Mouse (Mus musculus): ENCODE data around the gene Kitl. TPM values are rescaled to one million over a fixed set of nuclear protein-coding genes. Genes with fewer than 3 reads are reported as not detected.

Gene Kitl
- polyA plus RNA-seq, 1 experiment from 2014 or later = 19.8 TPM

- Histone ChIP-seq H3K4me2 (ENCODE audit: low read length) (peak overlapping the region; percentile 84), H3K4me1 (ENCODE audit: control insufficient read depth in 2 of 2, insufficient read depth in 2 of 2, low read length in 2 of 2) (peaks cover 2 to 29% of the 10 kb centered on the region in 2 experiments; a peak in 3 of 4 replicates), H3K9me3 (ENCODE audit: control insufficient read depth, low read length) (no peaks in the 10 kb centered on the region), H3K9ac (ENCODE audit: low read length) (peak overlapping the region; percentile 76), H3K27me3 (ENCODE audit: control insufficient read depth, insufficient read depth, low read length) (no peaks in the 10 kb centered on the region; the same call in 1 of the 2 replicates), H3K36me3 (ENCODE audit: control insufficient read depth, insufficient read depth, low read length) (no peaks in the 10 kb centered on the region), H3K27ac (replicated peaks in 1 of 2; ENCODE audit: control insufficient read depth in 1 of 2, insufficient read depth in 1 of 2, low read depth in 2 of 2, low read length in 2 of 2) (no peak overlapping the region), H3K4me3 (ENCODE audit: control insufficient read depth in 1 of 2, insufficient read depth in 1 of 2, low read depth in 1 of 2, low read length in 2 of 2) (peak overlapping the region; percentile 36 to 78)
- 22% methylated on average over 13 of the region's 13 CpGs for WGBS
- no peak for ATAC-seq (ENCODE audit: insufficient number of reproducible peaks, insufficient read depth, low FRiP score, low read depth)
These were observed 1.7 kb downstream of the Kitl start for GRCm38 (mm10) chr10:100016941-100017770.

GRCm38 (mm10) chr10:100017771-100018070 lies 2.3 kb downstream of the Kitl start:
- Histone ChIP-seq H3K4me1 (ENCODE audit: control insufficient read depth in 2 of 2, insufficient read depth in 2 of 2, low read length in 2 of 2) (peaks cover 4 to 33% of the 10 kb centered on the region in 2 experiments), H3K27ac (replicated peaks in 1 of 2; ENCODE audit: control insufficient read depth in 1 of 2, insufficient read depth in 1 of 2, low read depth in 2 of 2, low read length in 2 of 2) (no peak overlapping the region)

GRCm38 (mm10) chr10:100018493-100018892 lies 3.1 kb downstream of the Kitl start:
- peak overlapping the region; percentile 84 for H3K4me2 ChIP-seq (ENCODE audit: low read length)
- H3K4me3 ChIP-seq (ENCODE audit: control insufficient read depth in 1 of 2, insufficient read depth in 1 of 2, low read depth in 1 of 2, low read length in 2 of 2) = peak overlapping the region in 1 of 2 experiments; percentile 78; a peak in 2 of 4 replicates
- no peak overlapping the region for H3K27ac ChIP-seq (replicated peaks in 1 of 2; ENCODE audit: control insufficient read depth in 1 of 2, insufficient read depth in 1 of 2, low read depth in 2 of 2, low read length in 2 of 2)

More at GRCm38 (mm10) chr10:100017771-100018070, 2.3 kb downstream of the Kitl start:
- ATAC-seq (ENCODE audit: insufficient number of reproducible peaks, insufficient read depth, low FRiP score, low read depth) = no peak
- Histone ChIP-seq H3K9ac (ENCODE audit: low read length) (peak overlapping the region; percentile 76), H3K4me2 (ENCODE audit: low read length) (peak overlapping the region; percentile 84), H3K9me3 (ENCODE audit: control insufficient read depth, low read length) (no peaks in the 10 kb centered on the region), H3K4me3 (ENCODE audit: control insufficient read depth in 1 of 2, insufficient read depth in 1 of 2, low read depth in 1 of 2, low read length in 2 of 2) (peak overlapping the region; percentile 36 to 78), H3K27me3 (ENCODE audit: control insufficient read depth, insufficient read depth, low read length) (no peaks in the 10 kb centered on the region; the same call in 1 of the 2 replicates), H3K36me3 (ENCODE audit: control insufficient read depth, insufficient read depth, low read length) (no peaks in the 10 kb centered on the region)
- 13% methylated on average over 10 of the region's 10 CpGs for WGBS

GRCm38 (mm10) chr10:100019246-100020195 lies 4.1 kb downstream of the Kitl start:
- Histone ChIP-seq H3K36me3 (ENCODE audit: control insufficient read depth, insufficient read depth, low read length) (no peaks in the 10 kb centered on the region), H3K9me3 (ENCODE audit: control insufficient read depth, low read length) (no peaks in the 10 kb centered on the region), H3K27ac (replicated peaks in 1 of 2; ENCODE audit: control insufficient read depth in 1 of 2, insufficient read depth in 1 of 2, low read depth in 2 of 2, low read length in 2 of 2) (0 out of 4 replicates have a peak overlapping the region, but pooled peaks of 1 of the 2 experiments have one; percentile 9), H3K4me3 (ENCODE audit: control insufficient read depth in 1 of 2, insufficient read depth in 1 of 2, low read depth in 1 of 2, low read length in 2 of 2) (no peak overlapping the region), H3K4me1 (ENCODE audit: control insufficient read depth in 2 of 2, insufficient read depth in 2 of 2, low read length in 2 of 2) (peaks cover 4 to 33% of the 10 kb centered on the region in 2 experiments), H3K9ac (ENCODE audit: low read length) (peak overlapping the region; percentile 38; the same call in 1 of the 2 replicates), H3K27me3 (ENCODE audit: control insufficient read depth, insufficient read depth, low read length) (no peaks in the 10 kb centered on the region; the same call in 1 of the 2 replicates), H3K4me2 (ENCODE audit: low read length) (peak overlapping the region; percentile 29)
- ATAC-seq (ENCODE audit: insufficient number of reproducible peaks, insufficient read depth, low FRiP score, low read depth) = no peak
- 57% methylated on average over 17 of the region's 17 CpGs for WGBS

More at GRCm38 (mm10) chr10:100018493-100018892, 3.1 kb downstream of the Kitl start:
- H3K4me1 ChIP-seq (ENCODE audit: control insufficient read depth in 2 of 2, insufficient read depth in 2 of 2, low read length in 2 of 2) = peaks cover 4 to 33% of the 10 kb centered on the region in 2 experiments
- H3K36me3 ChIP-seq (ENCODE audit: control insufficient read depth, insufficient read depth, low read length) = no peaks in the 10 kb centered on the region
- ATAC-seq (ENCODE audit: insufficient number of reproducible peaks, insufficient read depth, low FRiP score, low read depth) = no peak
- no peaks in the 10 kb centered on the region for H3K9me3 ChIP-seq (ENCODE audit: control insufficient read depth, low read length)
- H3K9ac ChIP-seq (ENCODE audit: low read length) = 0 out of 2 replicates have a peak overlapping the region, but pooled peaks have one; percentile 76
- WGBS = 40% methylated on average over 5 of the region's 5 CpGs
- no peaks in the 10 kb centered on the region; the same call in 1 of the 2 replicates for H3K27me3 ChIP-seq (ENCODE audit: control insufficient read depth, insufficient read depth, low read length)

- no peak overlapping the region for H3K4me3 ChIP-seq (ENCODE audit: control insufficient read depth in 1 of 2, insufficient read depth in 1 of 2, low read depth in 1 of 2, low read length in 2 of 2)
- 44% methylated on average over 11 of the region's 11 CpGs for WGBS
- 0 out of 2 replicates have a peak overlapping the region, but pooled peaks have one; percentile 16 for H3K4me2 ChIP-seq (ENCODE audit: low read length)
- H3K9me3 ChIP-seq (ENCODE audit: control insufficient read depth, low read length) = 0 out of 2 replicates have a peak, but pooled peaks cover 7% of the 10 kb centered on the region
- no peaks in the 10 kb centered on the region; the same call in 1 of the 2 replicates for H3K27me3 ChIP-seq (ENCODE audit: control insufficient read depth, insufficient read depth, low read length)
- peaks cover 6 to 29% of the 10 kb centered on the region in 2 experiments for H3K4me1 ChIP-seq (ENCODE audit: control insufficient read depth in 2 of 2, insufficient read depth in 2 of 2, low read length in 2 of 2)
- H3K36me3 ChIP-seq (ENCODE audit: control insufficient read depth, insufficient read depth, low read length) = no peaks in the 10 kb centered on the region
- ATAC-seq (ENCODE audit: insufficient number of reproducible peaks, insufficient read depth, low FRiP score, low read depth) = no peak
- no peak overlapping the region for H3K27ac ChIP-seq (replicated peaks in 1 of 2; ENCODE audit: control insufficient read depth in 1 of 2, insufficient read depth in 1 of 2, low read depth in 2 of 2, low read length in 2 of 2)
- H3K9ac ChIP-seq (ENCODE audit: low read length) = no peak overlapping the region
These were observed 6.8 kb downstream of the Kitl start for GRCm38 (mm10) chr10:100022090-100022834.

GRCm38 (mm10) chr10:100022835-100023093 lies 7.3 kb downstream of the Kitl start:
- H3K4me2 ChIP-seq (ENCODE audit: low read length) = no peak overlapping the region
- H3K4me1 ChIP-seq (ENCODE audit: control insufficient read depth in 2 of 2, insufficient read depth in 2 of 2, low read length in 2 of 2) = peaks cover 6 to 25% of the 10 kb centered on the region in 2 experiments
- no peak overlapping the region for H3K27ac ChIP-seq (replicated peaks in 1 of 2; ENCODE audit: control insufficient read depth in 1 of 2, insufficient read depth in 1 of 2, low read depth in 2 of 2, low read length in 2 of 2)
- no peak overlapping the region for H3K4me3 ChIP-seq (ENCODE audit: control insufficient read depth in 1 of 2, insufficient read depth in 1 of 2, low read depth in 1 of 2, low read length in 2 of 2)
- H3K27me3 ChIP-seq (ENCODE audit: control insufficient read depth, insufficient read depth, low read length) = no peaks in the 10 kb centered on the region; the same call in 1 of the 2 replicates
- 91% methylated on average over 1 of the region's 1 CpGs for WGBS
- no peak overlapping the region for H3K9ac ChIP-seq (ENCODE audit: low read length)
- H3K36me3 ChIP-seq (ENCODE audit: control insufficient read depth, insufficient read depth, low read length) = no peaks in the 10 kb centered on the region
- H3K9me3 ChIP-seq (ENCODE audit: control insufficient read depth, low read length) = 0 out of 2 replicates have a peak, but pooled peaks cover 7% of the 10 kb centered on the region
- no peak for ATAC-seq (ENCODE audit: insufficient number of reproducible peaks, insufficient read depth, low FRiP score, low read depth)

All from heart, embryonic 14.5 days (tissue).